Mouse (Mus musculus): ENCODE data around the gene D7Ertd443e. TPM values are rescaled to one million over a fixed set of nuclear protein-coding genes. Genes with fewer than 3 reads are reported as not detected.

D7Ertd443e gene
- total RNA-seq, 2 experiments from 2014 or later: 1.7 to 2.7 TPM

DNA sequence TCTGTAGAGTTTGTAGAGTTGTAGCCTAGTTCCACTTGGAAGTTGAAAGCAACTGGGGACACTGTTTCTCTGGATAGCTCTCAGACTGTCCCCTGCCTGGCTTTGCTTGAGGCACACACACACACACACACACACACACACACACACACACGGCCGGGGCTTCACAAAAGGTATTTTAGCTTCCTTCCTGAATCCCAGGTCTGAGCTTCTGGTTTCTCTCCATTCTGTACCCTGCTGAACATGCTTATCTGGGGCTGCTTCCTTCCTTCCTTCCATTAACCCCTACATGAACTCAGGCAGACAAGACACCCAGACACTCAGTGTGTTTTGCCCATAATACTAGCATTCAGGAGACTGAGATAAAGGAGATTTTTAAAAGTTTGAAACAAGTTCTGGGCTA lies 155.6 kb downstream of the D7Ertd443e start:
- DNase-seq (ENCODE audit: low spot score in 2 of 2): no peak

- peak; percentile 35 to 60 for DNase-seq (ENCODE audit: low spot score in 2 of 2)
Observed at GRCm38 (mm10) chr7:134227773-134228455, 157.5 kb downstream of the D7Ertd443e start.

DNA sequence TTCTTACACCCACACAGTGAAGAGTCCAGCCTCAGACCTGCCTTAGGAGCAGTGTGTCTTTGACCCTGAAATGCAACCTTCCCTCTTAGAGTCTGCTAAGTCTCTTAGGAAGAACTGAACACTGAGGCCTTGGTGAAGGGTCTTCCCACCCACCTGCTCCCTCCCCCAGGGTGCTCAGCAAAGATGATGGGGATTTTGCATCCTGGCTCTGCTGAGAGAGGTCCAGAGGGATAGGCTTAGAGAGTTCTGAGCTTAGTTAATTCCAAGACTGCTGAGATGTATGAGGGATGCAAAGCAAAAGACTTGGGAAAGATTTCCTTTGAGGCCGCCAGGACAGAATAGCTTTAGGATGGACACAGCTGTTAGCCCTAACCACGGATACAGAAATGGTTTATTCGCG lies 158.4 kb downstream of the D7Ertd443e start:
- DNase-seq (ENCODE audit: low spot score in 2 of 2): no peak

- DNase-seq (ENCODE audit: low spot score in 2 of 2): no peak
Observed at GRCm38 (mm10) chr7:134226231-134226630, 159.2 kb downstream of the D7Ertd443e start.

GRCm38 (mm10) chr7:134224741-134225612 lies 160.5 kb downstream of the D7Ertd443e start:
- DNase-seq (ENCODE audit: low spot score in 2 of 2): peak; percentile 74 to 77

GRCm38 (mm10) chr7:134224421-134224740 lies 161.1 kb downstream of the D7Ertd443e start:
- no peak for DNase-seq (ENCODE audit: low spot score in 2 of 2)

GRCm38 (mm10) chr7:134223444-134224161 lies 161.9 kb downstream of the D7Ertd443e start:
- DNase-seq (ENCODE audit: low spot score in 2 of 2): peak; percentile 88 to 92

Other genes with a start within 250 kb of the D7Ertd443e start
- gene Adam12, start 153.5 kb downstream of the D7Ertd443e start, total RNA-seq (2021): 10 to 100 TPM; 12.4 to 12.6 TPM

All from layer of hippocampus, postnatal 14 days (tissue).